Mouse (Mus musculus): ENCODE measurements at regions not wholly inside any gene's neighbourhood (a gene's known extent, or its start where the extent isn't known, plus 50 kb on each side); places are given as distances from the start of the nearest gene placed in this dataset.

- no peaks in the 10 kb centered on the region for H3K9me3 ChIP-seq (replicated peaks)
- 74% methylated on average over 9 of the region's 9 CpGs for WGBS
- peaks cover 25% of the 10 kb centered on the region for H3K27me3 ChIP-seq
- no peak overlapping the region for H3K9ac ChIP-seq
- no peak overlapping the region for H3K4me3 ChIP-seq
- no peak overlapping the region for H3K4me2 ChIP-seq
- peaks cover 3% of the 10 kb centered on the region; the same call in 1 of the 2 replicates for H3K4me1 ChIP-seq (replicated peaks)
- no peak for ATAC-seq (replicated peaks; ENCODE audit: insufficient number of reproducible peaks, insufficient read depth, low FRiP score, low read depth)
- H3K36me3 ChIP-seq: no peaks in the 10 kb centered on the region
- no peak overlapping the region for H3K27ac ChIP-seq
These were observed 58.5 kb upstream of the Top1 start for GRCm38 (mm10) chr2:160587015-160587835.

GRCm38 (mm10) chr2:160588401-160588800 is 57.3 kb upstream of the Top1 start:
- ATAC-seq (replicated peaks; ENCODE audit: insufficient number of reproducible peaks, insufficient read depth, low FRiP score, low read depth): no peak
- H3K9me3 ChIP-seq (replicated peaks): no peaks in the 10 kb centered on the region
- no peak overlapping the region for H3K4me2 ChIP-seq
- peaks cover 25% of the 10 kb centered on the region for H3K27me3 ChIP-seq
- H3K36me3 ChIP-seq: no peaks in the 10 kb centered on the region
- 85% methylated on average over 9 of the region's 9 CpGs for WGBS
- H3K4me1 ChIP-seq (replicated peaks): peaks cover 3% of the 10 kb centered on the region; the same call in 1 of the 2 replicates
- no peak overlapping the region for H3K9ac ChIP-seq
- H3K27ac ChIP-seq: no peak overlapping the region
- H3K4me3 ChIP-seq: no peak overlapping the region

- Histone ChIP-seq H3K4me3 (no peak overlapping the region), H3K36me3 (no peaks in the 10 kb centered on the region), H3K9me3 (replicated peaks) (no peaks in the 10 kb centered on the region), H3K9ac (no peak overlapping the region), H3K27ac (no peak overlapping the region), H3K27me3 (peaks cover 9% of the 10 kb centered on the region), H3K4me2 (no peak overlapping the region), H3K4me1 (replicated peaks) (peaks cover 3% of the 10 kb centered on the region; the same call in 1 of the 2 replicates)
- 46% methylated on average over 13 of the region's 13 CpGs for WGBS
- ATAC-seq (replicated peaks; ENCODE audit: insufficient number of reproducible peaks, insufficient read depth, low FRiP score, low read depth): no peak
These were observed 55.3 kb upstream of the Top1 start for GRCm38 (mm10) chr2:160590209-160590910.

GRCm38 (mm10) chr2:160591446-160592180 is 54.1 kb upstream of the Top1 start:
- Histone ChIP-seq H3K4me3 (no peak overlapping the region), H3K4me1 (replicated peaks) (peaks cover 3% of the 10 kb centered on the region; the same call in 1 of the 2 replicates), H3K36me3 (no peaks in the 10 kb centered on the region), H3K27me3 (no peaks in the 10 kb centered on the region), H3K27ac (no peak overlapping the region), H3K9ac (no peak overlapping the region), H3K9me3 (replicated peaks) (no peaks in the 10 kb centered on the region), H3K4me2 (no peak overlapping the region)
- ATAC-seq (replicated peaks; ENCODE audit: insufficient number of reproducible peaks, insufficient read depth, low FRiP score, low read depth): no peak
- WGBS: 77% methylated on average over 18 of the region's 18 CpGs

GRCm38 (mm10) chr2:160593035-160593434 is 52.7 kb upstream of the Top1 start:
- H3K4me1 ChIP-seq (replicated peaks): peaks cover 5% of the 10 kb centered on the region; the same call in 1 of the 2 replicates
- no peak overlapping the region for H3K27ac ChIP-seq
- H3K4me3 ChIP-seq: no peak overlapping the region
- no peak overlapping the region for H3K4me2 ChIP-seq
- H3K9ac ChIP-seq: no peak overlapping the region
- no peaks in the 10 kb centered on the region for H3K27me3 ChIP-seq
- WGBS: 7% methylated on average over 2 of the region's 2 CpGs
- H3K9me3 ChIP-seq (replicated peaks): no peaks in the 10 kb centered on the region
- ATAC-seq (replicated peaks; ENCODE audit: insufficient number of reproducible peaks, insufficient read depth, low FRiP score, low read depth): no peak
- H3K36me3 ChIP-seq: no peaks in the 10 kb centered on the region
